Mouse (Mus musculus) gastrocnemius, postnatal 14 days (tissue): ENCODE data around the gene Gas7. TPM values are rescaled to one million over a fixed set of nuclear protein-coding genes. Genes with fewer than 3 reads are reported as not detected.
A peak's percentile ranks its signal among the peaks of the same experiment; 100 is the strongest.

ENCODE experiments used
- DNase-seq: peaks from one replicate; pipeline ENCODE4 v3.0.0; 2021; ENCODE audit warnings: mixed read lengths
- intact Hi-C: fragments of 180-260 bp; cut with DNase I; formaldehyde crosslinking; loops from one replicate; pipeline ENCODE4 v1.15.1; 2025; ENCODE audit warnings: low total_unique reads
- long read RNA-seq, 2 experiments: library from polyadenylated mRNA; stranded (forward); transcript quantifications; one replicate each; pipeline ENCODE4 v2.0.0; 2021
- total RNA-seq, 2 experiments: library from RNA; stranded (reverse); gene quantifications; 2 replicates each; pipeline ENCODE4 v1.2.3; 2021

Gene Gas7
- total RNA-seq: 10 to 100 TPM; 11.6 to 20.0 TPM
- long read RNA-seq, experiment 1, partial matches to known transcripts: 0 of 1 reads
- long read RNA-seq, experiment 1, other reads (novel, unspliced or antisense): 1 of 1 reads
- long read RNA-seq, experiment 2, full-length matches to known transcripts: 1 of 1 reads
- long read RNA-seq, experiment 2, partial matches to known transcripts: 0 of 1 reads
- long read RNA-seq, experiment 2, other reads (novel, unspliced or antisense): 0 of 1 reads

DNA sequence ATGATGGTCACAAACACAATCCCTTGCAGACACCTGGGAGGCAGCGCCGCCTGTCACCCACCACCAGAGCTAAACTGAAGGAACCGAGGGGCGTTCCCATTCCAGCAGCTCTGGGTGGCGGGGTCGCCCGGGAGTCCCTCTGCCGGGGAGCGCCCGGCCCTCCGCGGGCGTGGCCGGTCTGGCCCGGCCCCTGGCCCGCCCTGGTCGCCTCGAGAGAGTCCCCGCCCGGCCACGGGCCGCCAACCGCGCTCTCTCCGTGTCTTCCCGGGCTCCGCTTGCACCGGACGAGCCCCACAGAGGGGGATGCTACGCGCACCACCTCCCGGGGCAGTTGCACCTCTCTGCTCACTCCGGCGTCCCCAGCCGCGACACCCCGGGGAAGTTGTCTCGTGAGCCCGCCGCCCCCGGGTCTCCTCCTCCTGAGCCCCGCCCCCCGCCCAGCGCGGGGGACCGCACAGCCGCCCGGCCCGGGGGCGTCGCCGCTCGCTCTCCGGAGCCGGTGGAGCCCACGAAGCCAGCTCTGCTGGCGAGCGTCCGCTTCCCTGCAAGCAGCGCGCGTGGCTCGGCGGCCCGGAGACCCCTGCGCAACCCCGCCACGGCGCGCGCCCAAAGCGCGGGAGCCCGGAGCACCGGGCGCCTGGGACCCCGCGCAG lies at the start of gene Gas7:
Gene Gas7 (plus strand): TSS at position 564 of the 653 bp plus-strand sequence.
- intact Hi-C loops: no loop called here
- peak; percentile 62 for DNase-seq

DNA sequence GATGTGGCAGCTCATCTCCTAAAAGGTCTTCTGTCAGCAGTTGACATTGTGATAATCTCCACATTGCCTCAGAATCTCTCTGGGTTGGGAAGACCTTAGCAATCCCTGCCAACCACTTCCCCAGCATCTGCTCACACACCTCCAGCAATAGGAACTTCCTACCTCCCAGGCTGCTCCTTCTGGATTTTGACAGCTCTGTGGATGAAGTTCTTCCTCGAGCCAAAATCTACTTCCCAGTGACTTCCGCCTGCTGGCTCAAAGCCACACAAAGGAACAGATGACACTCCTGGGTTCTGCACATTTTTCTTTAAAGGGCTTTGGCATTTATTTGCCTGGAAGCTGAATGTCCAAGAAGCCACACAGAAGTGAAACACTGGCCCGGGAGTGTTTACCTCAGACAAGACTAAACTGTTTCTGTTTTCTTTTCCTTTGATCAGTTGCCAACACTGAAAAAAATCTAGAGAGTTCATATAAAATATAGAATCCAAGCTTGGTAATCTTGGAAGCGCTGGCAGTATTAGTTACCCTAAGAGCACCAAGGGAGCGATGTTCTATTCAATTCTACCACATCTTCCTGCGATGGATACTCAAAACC lies 40.8 kb upstream of the Gas7 start:
- DNase-seq: no peak
- intact Hi-C loops: no loop called here

DNA sequence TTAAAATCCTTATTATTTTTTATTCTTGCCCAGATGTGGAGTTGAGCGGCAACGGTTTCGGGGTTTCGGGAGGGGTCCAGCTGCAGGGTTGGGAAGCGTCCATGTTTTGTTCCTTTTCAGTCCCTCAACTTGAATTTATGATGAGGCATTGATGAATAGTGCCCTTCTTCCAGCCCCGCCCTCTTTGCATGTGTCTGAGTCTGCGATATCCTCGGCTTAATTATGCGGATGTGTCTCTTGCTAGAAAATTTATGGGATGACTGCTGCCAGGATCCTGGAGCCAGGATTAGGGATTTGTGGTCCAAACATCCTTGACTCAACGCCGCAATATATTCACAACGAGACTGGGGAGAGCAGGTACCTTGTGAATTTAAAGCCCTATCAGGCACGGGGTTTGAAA lies 31.7 kb upstream of the Gas7 start:
- intact Hi-C loops: no loop called here
- DNase-seq: no peak

DNA sequence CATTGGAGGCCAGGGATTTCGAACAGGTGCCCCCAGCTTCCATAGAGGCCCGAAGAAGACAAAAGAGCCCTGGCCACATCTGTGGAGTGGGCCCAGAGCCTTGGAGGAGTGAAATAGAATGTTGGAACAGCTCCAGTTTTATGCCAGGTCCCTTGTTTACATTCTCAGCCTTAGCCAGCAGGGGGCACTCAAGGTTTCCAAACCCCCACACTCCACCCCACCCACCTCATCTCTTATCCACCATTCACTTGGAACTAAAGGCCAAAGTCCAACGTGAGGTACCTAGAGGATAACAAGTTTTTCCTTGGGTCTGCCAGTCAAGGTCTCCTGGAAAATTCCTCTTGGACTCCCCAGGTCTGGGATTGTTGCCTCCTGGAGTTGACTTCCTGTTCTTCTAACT lies 27.0 kb upstream of the Gas7 start:
- intact Hi-C loops: loop anchor here (5.0 kb wide), 1 partner anchor 219 kb away; no protein-coding TSS in a partner anchor
- peak; percentile 34 for DNase-seq

GRCm38 (mm10) chr11:67429836-67430235 lies 25.4 kb upstream of the Gas7 start:
- intact Hi-C loops: loop anchor here (5.0 kb wide), 1 partner anchor 217 kb away; no protein-coding TSS in a partner anchor
- DNase-seq: no peak

DNA sequence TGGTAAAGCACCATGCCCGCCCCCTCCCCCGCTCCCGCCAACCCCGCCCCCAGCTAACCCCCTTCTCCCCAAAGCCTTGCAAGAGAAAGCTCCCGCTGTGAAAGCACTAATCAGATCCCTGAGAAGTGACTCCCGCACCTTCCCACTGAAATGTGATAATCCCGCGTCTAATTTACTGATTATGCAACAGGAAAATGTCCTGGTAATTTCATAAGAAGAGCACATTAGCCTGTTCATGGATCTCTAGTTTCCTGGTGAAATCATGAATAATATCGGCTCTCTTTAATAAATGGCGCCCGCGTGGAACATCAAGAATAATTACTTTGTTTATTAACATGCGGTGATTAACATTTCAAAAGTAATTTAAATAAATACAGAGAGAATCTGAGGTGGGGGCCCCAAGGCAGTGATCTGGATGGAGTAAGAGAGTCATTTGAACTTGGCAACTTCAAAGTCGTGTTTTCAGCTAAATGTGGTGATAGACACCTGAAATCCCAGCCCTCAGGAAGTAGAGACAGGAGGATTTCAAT lies 24.1 kb upstream of the Gas7 start:
- DNase-seq: no peak
- intact Hi-C loops: no loop called here

- no peak for DNase-seq
- intact Hi-C loops: no loop called here
Observed at GRCm38 (mm10) chr11:67431864-67432263, 23.4 kb upstream of the Gas7 start.

GRCm38 (mm10) chr11:67433763-67434162 lies 21.5 kb upstream of the Gas7 start:
- DNase-seq: no peak
- intact Hi-C loops: no loop called here

DNA sequence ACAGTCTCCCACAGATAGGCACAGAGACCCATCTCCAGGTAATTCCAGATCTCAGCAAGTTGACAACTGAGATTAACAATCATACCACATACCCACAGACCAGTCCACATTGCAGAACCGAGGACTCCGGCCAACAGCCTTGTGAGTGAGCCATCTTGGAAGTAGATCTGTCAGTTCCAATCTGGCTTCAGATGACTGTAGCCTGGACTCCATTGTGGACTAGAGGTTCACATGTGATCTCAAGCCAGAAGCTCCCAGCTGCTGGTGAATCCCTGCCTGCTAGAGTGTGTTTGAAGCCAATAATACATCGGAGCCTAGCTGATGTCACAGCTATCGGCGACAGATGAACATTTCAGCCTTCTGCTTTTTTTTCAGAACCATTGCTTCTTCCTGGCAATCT lies 16.5 kb upstream of the Gas7 start:
- intact Hi-C loops: no loop called here
- peak; percentile 64 for DNase-seq

- intact Hi-C loops: no loop called here
- DNase-seq: no peak
Observed at GRCm38 (mm10) chr11:67445058-67445825, 10.0 kb upstream of the Gas7 start.

DNA sequence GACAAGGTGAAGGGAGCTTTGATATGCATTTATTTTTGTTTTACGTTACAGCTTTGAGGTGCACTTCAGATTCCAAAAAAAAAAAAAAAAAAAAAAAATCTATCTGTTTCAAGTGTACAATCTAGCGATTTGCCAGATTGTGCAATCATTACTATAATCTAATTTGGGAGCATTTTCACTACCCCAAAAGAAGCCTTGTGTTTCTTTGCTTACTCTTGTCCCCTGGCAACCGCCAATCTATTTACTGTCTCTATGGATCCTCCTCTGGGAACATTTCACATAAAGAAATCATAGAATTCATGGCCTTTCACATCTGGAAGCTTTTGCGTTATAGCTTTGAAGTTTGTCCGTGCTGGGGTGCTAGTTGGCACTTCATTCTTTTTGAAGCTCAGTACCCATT lies 3.7 kb upstream of the Gas7 start:
- intact Hi-C loops: no loop called here
- no peak for DNase-seq

DNA sequence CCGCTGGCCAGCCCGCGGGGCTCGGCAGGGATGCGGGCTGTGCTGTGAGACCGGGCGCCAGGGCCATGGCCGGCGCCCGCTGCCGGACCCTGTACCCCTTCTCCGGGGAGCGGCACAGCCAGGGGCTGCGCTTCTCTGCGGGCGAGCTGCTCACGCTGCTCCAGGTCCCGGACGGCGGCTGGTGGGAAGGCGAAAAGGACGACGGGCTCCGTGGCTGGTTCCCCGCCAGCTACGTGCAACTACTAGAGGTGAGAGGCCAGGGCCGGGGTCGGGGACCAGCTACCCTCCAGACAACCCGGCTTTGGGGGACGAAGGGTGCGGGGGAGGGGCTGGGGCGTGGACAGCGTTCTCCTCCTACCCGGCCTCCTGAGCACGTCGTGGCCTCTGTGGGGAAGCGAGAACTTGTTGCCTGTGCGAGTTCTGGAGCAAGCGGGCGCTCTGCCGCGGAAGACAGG lies 317 bp downstream of the Gas7 start:
- peak; percentile 33 for DNase-seq
- intact Hi-C loops: no loop called here

GRCm38 (mm10) chr11:67456029-67456428 lies 792 bp downstream of the Gas7 start:
- DNase-seq: no peak
- intact Hi-C loops: no loop called here

GRCm38 (mm10) chr11:67458171-67458570 lies 2.9 kb downstream of the Gas7 start:
- intact Hi-C loops: no loop called here
- no peak for DNase-seq

DNA sequence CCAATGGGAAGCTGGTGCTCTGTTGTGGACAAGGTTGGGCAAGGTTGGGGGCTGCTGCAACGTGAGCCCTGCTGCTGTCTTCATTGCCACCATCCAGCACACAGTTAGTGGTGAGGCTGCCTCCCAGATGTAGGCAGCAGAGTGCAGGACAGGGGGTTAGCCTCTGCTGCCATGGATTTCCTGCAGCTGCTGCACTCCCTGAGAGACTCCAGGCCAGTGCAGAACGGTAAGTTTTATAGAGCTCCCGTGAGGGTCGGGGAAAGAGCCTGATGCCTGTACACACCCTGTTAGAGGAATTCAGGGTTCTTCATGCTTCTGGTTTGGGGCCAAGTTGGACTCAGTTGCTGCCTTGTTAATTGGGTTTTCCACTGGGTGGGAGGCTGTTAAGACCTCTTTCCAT lies 11.9 kb downstream of the Gas7 start:
- intact Hi-C loops: no loop called here
- no peak for DNase-seq

DNA sequence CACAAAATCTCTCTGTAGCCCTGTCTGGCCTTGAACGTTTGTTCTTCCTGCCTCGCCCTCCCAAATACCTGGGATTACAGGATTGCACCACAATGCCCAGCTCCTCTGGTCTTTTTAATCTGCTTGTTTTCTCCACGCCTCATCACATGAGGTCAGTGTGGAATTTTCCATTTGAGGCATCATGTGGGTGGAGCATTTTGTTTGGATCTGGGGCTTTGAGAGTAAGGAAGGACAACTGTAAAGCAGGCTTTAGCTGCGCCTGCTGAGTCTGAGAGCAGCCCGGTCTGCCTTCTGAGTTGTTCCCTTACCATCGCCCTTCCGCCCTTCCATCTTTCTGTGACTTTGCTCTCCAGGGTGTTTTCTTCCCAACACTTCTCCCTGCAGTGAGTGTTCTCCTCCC lies 13.6 kb downstream of the Gas7 start:
- intact Hi-C loops: no loop called here
- no peak for DNase-seq

DNA sequence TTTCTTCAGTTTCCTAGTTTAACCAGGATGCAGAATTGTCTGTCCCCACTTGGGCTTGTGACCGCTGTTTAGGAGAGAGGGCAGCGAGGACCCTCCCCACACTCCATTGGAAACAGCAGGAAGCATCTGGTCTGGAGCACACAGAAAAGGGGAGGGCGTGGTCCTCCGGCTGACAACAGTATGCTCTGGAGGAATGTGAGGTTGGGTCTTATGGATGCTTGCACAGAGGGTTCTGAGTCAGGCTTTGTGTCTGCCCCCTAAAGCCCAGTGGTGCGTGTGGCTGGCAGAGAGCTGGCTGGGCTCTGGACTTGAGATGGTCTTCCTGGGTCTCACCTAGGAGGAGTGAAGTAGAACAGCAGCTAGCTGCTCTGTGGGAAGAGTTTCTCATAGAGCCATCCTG lies 19.4 kb downstream of the Gas7 start:
- intact Hi-C loops: no loop called here
- DNase-seq: no peak

GRCm38 (mm10) chr11:67479534-67479933 lies 24.3 kb downstream of the Gas7 start:
- DNase-seq: no peak
- intact Hi-C loops: no loop called here

GRCm38 (mm10) chr11:67480204-67480956 lies 25.1 kb downstream of the Gas7 start:
- no peak for DNase-seq
- intact Hi-C loops: no loop called here
